ENCODE assay signal across 11 mouse cellular contexts in genomic region chr14:40914701-40915100, GRCm38 (mm10). TPM values are rescaled to one million over a fixed set of nuclear protein-coding genes. Genes with fewer than 3 reads are reported as not detected.
DNase-seq lines count a peak whose midpoint lies in the region; ATAC-seq and TF ChIP-seq lines count a peak whose summit lies in the region.
"Had no signal": no experiment of that assay in that cellular context is flagged by ENCODE, and none has a peak within 500 bp of the region (broad histone marks: within the 10 kb centered on the region; RNA-seq: fewer than 3 reads in every experiment).

No protein-coding gene starts in this region.

- no peaks in the 10 kb centered on the region for H3K27me3 ChIP-seq in intestine, embryonic 14.5 days (replicated peaks; ENCODE audit: control insufficient read depth, insufficient read depth, low read length)
- H3K27me3 ChIP-seq in intestine, postnatal 0 days (replicated peaks; ENCODE audit: control insufficient read depth, insufficient read depth, low read length): no peaks in the 10 kb centered on the region
- H3K27me3 ChIP-seq in kidney, adult 2 months (replicated peaks; ENCODE audit: control insufficient read depth, insufficient read depth, low read length): no peaks in the 10 kb centered on the region
- no peaks in the 10 kb centered on the region for H3K27me3 ChIP-seq in liver, embryonic 16.5 days (ENCODE audit: control insufficient read depth, insufficient read depth, low read depth, low read length)

- H3K4me1 ChIP-seq in intestine, embryonic 14.5 days (replicated peaks; ENCODE audit: control insufficient read depth, insufficient read depth, low read length): no peaks in the 10 kb centered on the region; the same call in 1 of the 2 replicates
- no peaks in the 10 kb centered on the region for H3K4me1 ChIP-seq in intestine, postnatal 0 days (replicated peaks; ENCODE audit: control insufficient read depth, insufficient read depth, low read length)
- H3K4me1 ChIP-seq in bone marrow macrophage, adult 2 months (ENCODE audit: control insufficient read depth, insufficient read depth, low read length): peaks cover 29% of the 10 kb centered on the region
- H3K4me1 ChIP-seq in kidney, adult 2 months (ENCODE audit: control insufficient read depth, insufficient read depth, low read length): peaks cover 36% of the 10 kb centered on the region
- peaks cover 14% of the 10 kb centered on the region for H3K4me1 ChIP-seq in liver, embryonic 16.5 days (ENCODE audit: control insufficient read depth, low read depth, low read length)

- no peak for DNase-seq in intestine, embryonic 14.5 days (ENCODE audit: low spot score)
- peak; percentile 70 for DNase-seq in kidney, adult 2 months
- no peak for DNase-seq in left cerebral cortex, adult 8-10 months (ENCODE audit: low spot score in 2 of 2)
- no peak for DNase-seq in thymus, postnatal 25 days
- DNase-seq: right cerebral cortex, adult 18-20 months; thymus, adult 18-20 months had no signal

- no peak overlapping the region for H3K9ac ChIP-seq in intestine, embryonic 14.5 days (ENCODE audit: low read length)
- H3K9ac ChIP-seq in intestine, postnatal 0 days (ENCODE audit: low read depth, low read length): no peak overlapping the region
- H3K9ac ChIP-seq in liver, embryonic 16.5 days (ENCODE audit: low read depth, low read length): no peak overlapping the region

- 69% methylated on average over 3 of the region's 3 CpGs for WGBS in intestine, embryonic 14.5 days
- WGBS in intestine, postnatal 0 days: 37% methylated on average over 3 of the region's 3 CpGs
- WGBS in kidney, adult 2 months: 18% methylated on average over 3 of the region's 3 CpGs
- WGBS in liver, embryonic 16.5 days (ENCODE audit: insufficient replicate concordance): 70% methylated on average over 3 of the region's 3 CpGs

- H3K4me2 ChIP-seq in intestine, embryonic 14.5 days (ENCODE audit: low read length): no peak overlapping the region
- H3K4me2 ChIP-seq in intestine, postnatal 0 days (replicated peaks; ENCODE audit: low read depth): no peak overlapping the region
- no peak overlapping the region for H3K4me2 ChIP-seq in liver, embryonic 16.5 days (ENCODE audit: low read depth, low read length)

- no peak for TF ChIP-seq CTCF in intestine, postnatal 0 days (IDR thresholded peaks at IDR 0.05; ENCODE audit: low read depth)
- no peak for TF ChIP-seq CTCF in bone marrow macrophage, adult 2 months (IDR thresholded peaks at IDR 0.05; ENCODE audit: low read depth, low read length)
- TF ChIP-seq CTCF in kidney, adult 2 months (conservative IDR thresholded peaks at IDR 0.05; ENCODE audit: insufficient read depth, insufficient read length, low read depth, low read length): no peak

- 0 out of 2 replicates have a peak, but pooled peaks have one; percentile 21 for ATAC-seq in intestine, embryonic 14.5 days (replicated peaks; ENCODE audit: low FRiP score, low TSS enrichment, low read depth)
- no peak for ATAC-seq in intestine, postnatal 0 days
- peak; percentile 30 for ATAC-seq in liver, embryonic 16.5 days (ENCODE audit: low read depth)

- no peaks in the 10 kb centered on the region for H3K9me3 ChIP-seq in intestine, embryonic 14.5 days (ENCODE audit: control insufficient read depth, low read length)
- H3K9me3 ChIP-seq in intestine, postnatal 0 days (ENCODE audit: control insufficient read depth): no peaks in the 10 kb centered on the region
- no peaks in the 10 kb centered on the region for H3K9me3 ChIP-seq in liver, embryonic 16.5 days (replicated peaks; ENCODE audit: control insufficient read depth, low read length)

- no peak overlapping the region for H3K27ac ChIP-seq in intestine, embryonic 14.5 days (ENCODE audit: low read depth)
- no peak overlapping the region for H3K27ac ChIP-seq in intestine, postnatal 0 days (ENCODE audit: low read depth, low read length)
- peak overlapping the region; percentile 7; the same call in 1 of the 2 replicates for H3K27ac ChIP-seq in bone marrow macrophage, adult 2 months (ENCODE audit: insufficient read depth, low read depth, low read length)
- H3K27ac ChIP-seq in kidney, adult 2 months (ENCODE audit: insufficient read depth, low read depth, low read length): no peak overlapping the region
- H3K27ac ChIP-seq in liver, embryonic 16.5 days (ENCODE audit: low read length): no peak overlapping the region
- H3K27ac ChIP-seq: layer of hippocampus, adult 2 months had no signal

- peaks cover 55% of the 10 kb centered on the region for H3K36me3 ChIP-seq in intestine, embryonic 14.5 days (ENCODE audit: control insufficient read depth, insufficient read depth, low read length)
- peaks cover 59% of the 10 kb centered on the region for H3K36me3 ChIP-seq in intestine, postnatal 0 days (ENCODE audit: control insufficient read depth, insufficient read depth)
- peaks cover 8% of the 10 kb centered on the region for H3K36me3 ChIP-seq in kidney, adult 2 months (ENCODE audit: control insufficient read depth, insufficient read depth, low read length)
- peaks cover 26% of the 10 kb centered on the region for H3K36me3 ChIP-seq in liver, embryonic 16.5 days (ENCODE audit: control insufficient read depth, insufficient read depth)

- no peak overlapping the region for H3K4me3 ChIP-seq in intestine, embryonic 14.5 days (ENCODE audit: low read depth, low read length)
- H3K4me3 ChIP-seq in intestine, postnatal 0 days (ENCODE audit: low read depth, low read length): no peak overlapping the region
- no peak overlapping the region for H3K4me3 ChIP-seq in bone marrow macrophage, adult 2 months (ENCODE audit: insufficient read depth, low read length)
- no peak overlapping the region for H3K4me3 ChIP-seq in kidney, adult 2 months (ENCODE audit: insufficient read depth, low read depth, low read length)
- H3K4me3 ChIP-seq in liver, embryonic 16.5 days (ENCODE audit: low read depth, low read length): no peak overlapping the region
- H3K4me3 ChIP-seq: layer of hippocampus, adult 2 months had no signal

- TF ChIP-seq POLR2A in bone marrow macrophage, adult 2 months (IDR thresholded peaks at IDR 0.05; ENCODE audit: borderline replicate concordance, low read depth, low read length): no peak
- no peak for TF ChIP-seq POLR2A in kidney, adult 2 months (IDR thresholded peaks at IDR 0.05; ENCODE audit: low read depth, low read length)

RNA-seq across cellular contexts. Expression of gene Sh2d4b, which starts 21.6 kb away (rescaled TPM):
- 0.46 and 0.70 TPM in 2 replicates for polyA plus RNA-seq in intestine, embryonic 14.5 days (2014; fragmentation: Nextera tagmentation; extraction: Ambion mirVana)
- not detected in 2 replicates for polyA plus RNA-seq in intestine, postnatal 0 days (2015; fragmentation: Nextera tagmentation; extraction: Ambion mirVana)
- polyA plus RNA-seq in bone marrow macrophage, adult 2 months (2012; ENCODE audit: insufficient read depth, insufficient read length, missing spikeins): 0.40 TPM in 1 of 2 replicates, not detected in the other
- 0.83 and 0.94 TPM in 2 replicates for polyA plus RNA-seq in kidney, adult 2 months (2012; rRNA removed)
- 0.05 and 0.08 TPM in 2 replicates for polyA plus RNA-seq in liver, embryonic 16.5 days (2015; fragmentation: Nextera tagmentation; extraction: Ambion mirVana)
- 1 to 10 TPM; 2.5 to 3.5 (median 3.0) TPM for total RNA-seq in left cerebral cortex, adult 8-10 months (2022)
- polyA plus RNA-seq: liver, adult 2 months had no signal

RNA-seq across cellular contexts. Expression of gene Tspan14, which starts 51.9 kb away (rescaled TPM):
- 71.4 and 76.1 TPM in 2 replicates for polyA plus RNA-seq in intestine, embryonic 14.5 days (2014; fragmentation: Nextera tagmentation; extraction: Ambion mirVana)
- polyA plus RNA-seq in intestine, postnatal 0 days (2015; fragmentation: Nextera tagmentation; extraction: Ambion mirVana): 30.5 and 33.3 TPM in 2 replicates
- polyA plus RNA-seq in bone marrow macrophage, adult 2 months (2012; ENCODE audit: insufficient read depth, insufficient read length, missing spikeins): 71.8 and 88.3 TPM in 2 replicates
- 119 and 121 TPM in 2 replicates for polyA plus RNA-seq in kidney, adult 2 months (2012; rRNA removed)
- polyA plus RNA-seq in liver, embryonic 16.5 days (2015; fragmentation: Nextera tagmentation; extraction: Ambion mirVana): 29.1 and 30.0 TPM in 2 replicates
- total RNA-seq in left cerebral cortex, adult 8-10 months (2022): 10 to 100 TPM; 37.0 to 49.9 (median 44.1) TPM
